Mouse (Mus musculus) stomach, embryonic 16.5 days (tissue): ENCODE results near the gene Ahnak. TPM values are rescaled to one million over a fixed set of nuclear protein-coding genes. Genes with fewer than 3 reads are reported as not detected.
A peak's percentile ranks its signal among the peaks of the same experiment; 100 is the strongest.

ENCODE experiments used
- ATAC-seq: fragments of 200-750 bp; cut with Nextera tagmentation; 2 replicates; pipeline ENCODE4 v1.8.0; 2017; ENCODE audit warnings: moderate number of reproducible peaks, moderate TSS enrichment; ENCODE audit not compliant: insufficient read depth, low FRiP score
- H3K27ac ChIP-seq: fragments of 300-500 bp; sonication (generic); 2 replicates; pipeline ENCODE4 v1.5.1; 2014; ENCODE audit warnings: low read length
- H3K27me3 ChIP-seq: fragments of 300-500 bp; sonication (generic); 2 replicates; pipeline ENCODE4 v1.6.1; 2014; ENCODE audit warnings: low read length, control low read depth, mixed read lengths; ENCODE audit not compliant: control insufficient read depth, insufficient read depth
- H3K36me3 ChIP-seq: fragments of 300-500 bp; sonication (generic); 2 replicates; pipeline ENCODE4 v1.6.1; 2014; ENCODE audit warnings: low read length; ENCODE audit not compliant: control insufficient read depth, insufficient read depth
- H3K4me1 ChIP-seq: fragments of 300-500 bp; sonication (generic); 2 replicates; pipeline ENCODE4 v1.6.1; 2014; ENCODE audit warnings: low read length, control low read depth, mixed read lengths; ENCODE audit not compliant: control insufficient read depth, insufficient read depth
- H3K4me2 ChIP-seq: fragments of 300-500 bp; sonication (generic); 2 replicates; pipeline ENCODE4 v1.6.1; 2014; ENCODE audit warnings: low read depth, low read length, mixed read lengths
- H3K4me3 ChIP-seq: fragments of 300-500 bp; sonication (generic); replicated peaks from 2 replicates; pipeline ENCODE4 v1.5.1; 2014; ENCODE audit warnings: mild to moderate bottlenecking, low read length
- H3K9ac ChIP-seq: fragments of 300-500 bp; sonication (generic); 2 replicates; pipeline ENCODE4 v1.6.1; 2014; ENCODE audit warnings: low read length
- H3K9me3 ChIP-seq: fragments of 300-500 bp; sonication (generic); replicated peaks from 2 replicates; pipeline ENCODE4 v1.6.1; 2016; ENCODE audit warnings: low read length, control low read depth; ENCODE audit not compliant: control insufficient read depth
- WGBS: fragments of 180-500 bp; shearing (Covaris S2); extraction: QIAGEN DNeasy Blood & Tissue Kit; methylation state at CpG from one replicate; pipeline ENCODE4 v1.1.7; 2014; 5-methylcytosine and 5-hydroxymethylcytosine counted together
- polyA plus RNA-seq: library from polyadenylated mRNA; unstranded; fragments of >200 nt; fragmentation: Nextera tagmentation; extraction: Ambion mirVana; gene quantifications from 2 replicates; pipeline ENCODE4 v1.2.1, GENCODE M21; 2015

Ahnak gene
- polyA plus RNA-seq, 1 experiment from 2014 or later = 46.4 TPM

- Histone ChIP-seq H3K27ac (peak overlapping the region; percentile 15; the same call in 1 of the 2 replicates), H3K9me3 (no peaks in the 10 kb centered on the region), H3K4me1 (no peaks in the 10 kb centered on the region), H3K36me3 (no peaks in the 10 kb centered on the region), H3K27me3 (no peaks in the 10 kb centered on the region), H3K4me2 (no peak overlapping the region), H3K4me3 (no peak overlapping the region), H3K9ac (no peak overlapping the region; the same call in 1 of the 2 replicates)
- no peak for ATAC-seq
- WGBS = 72% methylated on average over 17 of the region's 17 CpGs
Measured at GRCm38 (mm10) chr19:9100297-9101061, 111.4 kb downstream of the Ahnak start.

DNA sequence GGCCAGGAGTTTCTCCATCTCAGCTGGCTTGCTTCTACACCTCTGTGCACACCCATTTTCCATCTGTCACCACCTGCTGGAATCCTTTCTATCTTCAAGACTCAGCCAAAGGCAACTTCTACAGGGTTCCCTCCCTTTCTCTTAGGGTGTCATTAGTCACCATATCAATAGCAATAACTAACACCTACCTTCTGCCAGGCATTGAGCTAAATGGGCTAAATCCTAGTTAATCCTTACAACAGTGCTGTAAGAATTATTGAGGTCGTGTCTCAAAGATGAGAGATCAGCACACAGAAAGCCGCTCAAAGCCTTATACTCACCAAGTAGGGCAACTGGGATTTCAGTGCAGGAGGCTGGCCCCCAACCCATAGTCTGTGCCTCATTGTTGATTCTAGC, 112.0 kb downstream of the Ahnak start:
- Histone ChIP-seq H3K27me3 (no peaks in the 10 kb centered on the region), H3K4me1 (no peaks in the 10 kb centered on the region), H3K4me2 (no peak overlapping the region), H3K27ac (no peak overlapping the region), H3K9ac (no peak overlapping the region), H3K9me3 (no peaks in the 10 kb centered on the region), H3K36me3 (no peaks in the 10 kb centered on the region), H3K4me3 (no peak overlapping the region)
- 61% methylated on average over 2 of the region's 2 CpGs for WGBS
- peak; percentile 58; the same call in 1 of the 2 replicates for ATAC-seq

GRCm38 (mm10) chr19:9103986-9104385, 114.9 kb downstream of the Ahnak start:
- Histone ChIP-seq H3K9ac (no peak overlapping the region), H3K27me3 (no peaks in the 10 kb centered on the region), H3K27ac (no peak overlapping the region), H3K4me3 (no peak overlapping the region), H3K4me2 (no peak overlapping the region), H3K4me1 (peaks cover 16% of the 10 kb centered on the region), H3K36me3 (no peaks in the 10 kb centered on the region), H3K9me3 (no peaks in the 10 kb centered on the region)
- no peak for ATAC-seq
- 85% methylated on average over 4 of the region's 4 CpGs for WGBS

DNA sequence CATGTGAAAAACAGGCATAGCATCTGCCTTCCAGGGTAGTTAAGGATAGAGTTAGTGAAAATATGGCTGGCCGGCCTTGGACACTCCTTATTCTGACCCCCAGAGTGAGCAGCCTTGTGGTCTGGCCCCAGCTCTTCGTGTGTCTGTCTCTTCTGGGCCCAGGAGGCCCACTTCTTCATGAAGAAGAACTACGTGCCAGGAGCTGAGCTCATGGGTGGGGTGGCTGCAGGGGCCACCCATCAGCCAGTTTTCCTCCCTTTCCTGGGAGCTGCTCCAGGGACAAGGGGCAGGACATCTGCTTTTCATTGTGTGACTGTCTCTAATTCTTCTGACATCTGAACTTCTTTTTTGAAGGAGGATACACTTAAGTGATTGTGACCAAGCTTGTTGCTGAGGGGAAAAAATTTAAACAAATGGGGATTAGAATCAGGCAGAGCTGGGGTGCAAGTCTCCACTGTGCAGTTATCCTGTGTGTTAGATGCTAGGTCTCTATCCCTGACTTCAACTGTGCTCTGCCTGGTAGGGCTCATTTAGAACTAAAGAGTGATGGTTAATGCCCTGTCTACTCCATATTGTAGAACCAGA, 116.1 kb downstream of the Ahnak start:
- Histone ChIP-seq H3K27ac (peak overlapping the region; percentile 3; the same call in 1 of the 2 replicates), H3K4me1 (peaks cover 16% of the 10 kb centered on the region), H3K9me3 (no peaks in the 10 kb centered on the region), H3K27me3 (no peaks in the 10 kb centered on the region), H3K4me2 (no peak overlapping the region), H3K36me3 (no peaks in the 10 kb centered on the region), H3K4me3 (no peak overlapping the region), H3K9ac (no peak overlapping the region)
- WGBS = 53% methylated on average over 3 of the region's 3 CpGs
- no peak for ATAC-seq

DNA sequence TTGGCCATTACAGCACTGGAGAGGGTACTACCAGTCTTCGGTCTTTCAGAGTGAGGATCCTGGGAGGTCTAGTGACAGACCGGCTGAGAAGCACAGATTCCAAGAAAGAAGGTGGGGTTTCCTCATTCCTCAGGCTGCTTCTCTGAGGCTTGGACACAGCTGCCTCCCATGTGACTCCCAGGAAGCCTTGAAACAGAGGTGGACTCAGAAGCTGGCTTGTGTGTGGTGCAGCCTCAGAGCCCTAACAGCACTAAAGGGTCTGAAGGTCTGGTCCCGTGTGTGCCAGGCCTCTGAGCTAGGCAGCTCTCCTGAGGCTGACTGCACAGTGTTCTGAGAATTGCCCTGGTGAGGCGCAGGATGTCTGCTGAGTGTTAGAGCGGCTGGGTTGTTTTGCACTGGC, 117.0 kb downstream of the Ahnak start:
- peak; percentile 9; the same call in 1 of the 2 replicates for ATAC-seq
- Histone ChIP-seq H3K4me2 (no peak overlapping the region), H3K9me3 (no peaks in the 10 kb centered on the region), H3K4me1 (peaks cover 16% of the 10 kb centered on the region), H3K27ac (peak overlapping the region; percentile 73), H3K27me3 (no peaks in the 10 kb centered on the region), H3K9ac (peak overlapping the region; percentile 1; the same call in 1 of the 2 replicates), H3K36me3 (no peaks in the 10 kb centered on the region), H3K4me3 (no peak overlapping the region)
- 37% methylated on average over 5 of the region's 5 CpGs for WGBS

GRCm38 (mm10) chr19:9106751-9107378, 117.8 kb downstream of the Ahnak start:
- H3K4me2 ChIP-seq = no peak overlapping the region
- no peaks in the 10 kb centered on the region for H3K36me3 ChIP-seq
- peaks cover 16% of the 10 kb centered on the region for H3K4me1 ChIP-seq
- WGBS = 23% methylated on average over 4 of the region's 4 CpGs
- H3K9ac ChIP-seq = peak overlapping the region; percentile 2; the same call in 1 of the 2 replicates
- H3K4me3 ChIP-seq = no peak overlapping the region
- H3K27ac ChIP-seq = peak overlapping the region; percentile 73
- peak; percentile 75; the same call in 1 of the 2 replicates for ATAC-seq
- H3K9me3 ChIP-seq = no peaks in the 10 kb centered on the region
- H3K27me3 ChIP-seq = no peaks in the 10 kb centered on the region

DNA sequence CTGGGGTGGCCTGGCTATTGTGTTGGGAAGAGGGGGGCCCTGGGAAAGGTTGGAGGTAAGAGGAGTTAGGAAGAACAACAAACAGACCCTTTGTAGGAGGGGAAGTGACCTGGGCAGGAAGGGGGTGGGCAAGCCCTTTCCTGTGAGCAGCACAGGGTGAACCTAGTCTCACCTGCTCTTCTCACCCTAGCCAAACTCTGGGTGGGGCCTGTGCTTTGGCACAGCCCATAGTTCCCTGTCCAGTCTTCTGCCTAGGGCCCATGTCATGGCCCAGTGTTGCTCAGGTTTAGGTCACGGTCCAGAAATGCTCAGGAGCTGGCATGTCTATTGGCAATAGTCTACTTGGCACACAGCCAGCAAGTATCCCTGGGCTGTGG, 118.3 kb downstream of the Ahnak start:
- peak overlapping the region; percentile 73 for H3K27ac ChIP-seq
- WGBS = 70% methylated on average over 1 of the region's 1 CpGs

GRCm38 (mm10) chr19:9108536-9108935, 119.5 kb downstream of the Ahnak start:
- ATAC-seq = no peak
- Histone ChIP-seq H3K4me1 (peaks cover 16% of the 10 kb centered on the region), H3K4me3 (no peak overlapping the region), H3K9ac (no peak overlapping the region), H3K4me2 (no peak overlapping the region), H3K9me3 (no peaks in the 10 kb centered on the region), H3K36me3 (no peaks in the 10 kb centered on the region), H3K27me3 (no peaks in the 10 kb centered on the region), H3K27ac (no peak overlapping the region)
- WGBS = 74% methylated on average over 1 of the region's 1 CpGs

More for the DNA sequence above, 118.3 kb downstream of the Ahnak start:
- Histone ChIP-seq H3K9me3 (no peaks in the 10 kb centered on the region), H3K4me2 (no peak overlapping the region), H3K27me3 (no peaks in the 10 kb centered on the region), H3K4me3 (no peak overlapping the region), H3K36me3 (no peaks in the 10 kb centered on the region), H3K9ac (no peak overlapping the region; the same call in 1 of the 2 replicates), H3K4me1 (peaks cover 16% of the 10 kb centered on the region)
- peak; percentile 24 for ATAC-seq
